Mouse (Mus musculus) left cerebral cortex, postnatal 10 days (tissue): ENCODE data around the gene Olfr1314. TPM values are rescaled to one million over a fixed set of nuclear protein-coding genes. Genes with fewer than 3 reads are reported as not detected.

Source experiments
- DNase-seq, 2 experiments: peaks; one replicate each; pipeline ENCODE4 v3.0.0; 2021 to 2022; ENCODE audit warnings: low spot score in 2 of 2, mixed read lengths in 1 of 2; ENCODE audit errors: extremely low spot score in 1 of 2
- intact Hi-C: fragments of 180-260 bp; cut with DNase I; formaldehyde crosslinking; loops from one replicate; pipeline ENCODE4 v1.15.1; 2025
- total RNA-seq, 2 experiments: library from RNA; stranded (reverse); gene quantifications; 2 replicates each; pipeline ENCODE4 v1.2.3; 2021

Gene Olfr1314
- total RNA-seq = not detected

- DNase-seq = no peak
- intact Hi-C loops = no loop called here
Measured at GRCm38 (mm10) chr2:112096681-112097080, at the start of gene Olfr1314. TSS of gene Olfr1314 (minus strand) at chr2:112096781.

DNA sequence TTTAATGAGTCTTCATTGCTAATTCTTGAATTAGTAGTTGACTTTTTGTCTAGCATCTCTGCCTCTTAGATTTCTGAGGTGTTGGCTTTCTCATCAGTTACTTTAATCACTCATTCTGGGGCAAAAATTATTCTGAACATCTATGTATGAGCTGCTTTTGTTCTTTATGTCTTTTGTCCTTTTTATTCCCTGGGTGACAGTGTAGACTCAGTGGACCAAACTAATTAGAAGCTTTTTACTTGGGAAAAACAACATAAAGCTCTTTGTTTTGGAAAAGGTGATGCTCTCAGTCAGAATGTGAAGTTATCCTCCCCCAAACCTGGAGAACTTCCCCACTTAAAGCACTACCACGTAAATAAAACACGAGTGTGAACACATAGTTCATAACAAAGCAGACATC lies 43.4 kb upstream of the Olfr1314 start, which contains the start of gene Olfr1317:
Gene Olfr1317, plus strand, starts transcription at position 301 of the 400 bp plus-strand sequence.
- intact Hi-C loops = no loop called here

DNA sequence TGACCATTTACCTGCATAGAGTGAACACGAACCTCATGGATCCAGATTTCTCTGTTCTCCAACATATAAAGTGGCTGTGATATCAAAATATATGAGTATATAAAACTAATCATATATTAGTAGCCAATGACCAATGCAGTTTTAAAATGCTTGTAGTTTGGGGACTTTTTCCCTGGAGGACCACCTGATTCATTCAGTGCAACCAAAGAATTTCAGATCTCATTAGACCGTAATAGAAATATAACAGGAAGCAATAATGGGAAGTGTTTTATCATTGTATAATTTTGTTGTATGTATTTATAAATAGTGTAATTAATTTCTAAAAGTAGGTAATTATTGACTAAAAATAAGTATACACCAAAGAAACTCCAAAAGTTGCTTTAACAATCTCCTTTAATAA lies 38.3 kb upstream of the Olfr1314 start, which contains the start of gene Olfr1316:
Gene Olfr1316, minus strand, starts transcription at position 101 of the 400 bp plus-strand sequence.
- intact Hi-C loops = no loop called here
- no peak for DNase-seq

More for the DNA sequence above, 43.4 kb upstream of the Olfr1314 start, which contains the start of gene Olfr1317:
- DNase-seq = no peak

GRCm38 (mm10) chr2:112115340-112115739 lies 18.8 kb upstream of the Olfr1314 start, which contains the start of gene Olfr1315-ps1:
TSS of gene Olfr1315-ps1 (minus strand) at chr2:112115440.
- intact Hi-C loops = no loop called here
- no peak for DNase-seq

GRCm38 (mm10) chr2:112077743-112078142 lies 18.8 kb downstream of the Olfr1314 start, which contains the start of gene Olfr1313:
TSS of gene Olfr1313 (minus strand) at chr2:112077843.
- no peak for DNase-seq
- intact Hi-C loops = no loop called here

GRCm38 (mm10) chr2:112050138-112050537 lies 46.4 kb downstream of the Olfr1314 start, which contains the start of gene Olfr1312:
TSS of gene Olfr1312 (minus strand) at chr2:112050238.
- intact Hi-C loops = no loop called here

More at GRCm38 (mm10) chr2:112050138-112050537, 46.4 kb downstream of the Olfr1314 start, which contains the start of gene Olfr1312:
- no peak for DNase-seq

Other genes starting within 250 kb of the Olfr1314 start
- gene Olfr1305, start 219.6 kb downstream of the Olfr1314 start, total RNA-seq = not detected
- not detected for gene Olfr1306, start 180.5 kb downstream of the Olfr1314 start, total RNA-seq
- gene Olfr1307, start 147.3 kb downstream of the Olfr1314 start, total RNA-seq = under 1 TPM in 1 of 2 experiments, not detected in 1; 0.04 TPM
- not detected for gene Olfr1308, start 131.8 kb downstream of the Olfr1314 start, total RNA-seq
- not detected for gene Olfr1309, start 106.5 kb downstream of the Olfr1314 start, total RNA-seq
- not detected for gene Olfr1310, start 84.1 kb downstream of the Olfr1314 start, total RNA-seq
- gene Olfr1311, start 72.4 kb downstream of the Olfr1314 start, total RNA-seq = not detected
- not detected for gene Olfr1312, start 46.5 kb downstream of the Olfr1314 start, total RNA-seq
- gene Olfr1313, start 18.9 kb downstream of the Olfr1314 start, total RNA-seq = not detected
- not detected for gene Olfr1315-ps1, start 18.7 kb upstream of the Olfr1314 start, total RNA-seq
- not detected for gene Olfr1316, start 38.2 kb upstream of the Olfr1314 start, total RNA-seq
- not detected for gene Olfr1317, start 43.5 kb upstream of the Olfr1314 start, total RNA-seq
- not detected for gene Olfr1318, start 57.4 kb upstream of the Olfr1314 start, total RNA-seq
- 10 to 100 TPM; 77.4 to 82.7 TPM for gene Lpcat4, start 142.7 kb upstream of the Olfr1314 start, total RNA-seq
- not detected for gene Nutm1, start 162.5 kb upstream of the Olfr1314 start, total RNA-seq
- gene Nop10, start 165.1 kb upstream of the Olfr1314 start, total RNA-seq = 10 to 100 TPM; 72.0 to 74.7 TPM
- gene Slc12a6, start 169.0 kb upstream of the Olfr1314 start, total RNA-seq = 10 to 100 TPM; 92.8 to 96.6 TPM
- 1 to 10 TPM; 1.2 to 3.6 TPM for gene Gm21985, start 169.5 kb upstream of the Olfr1314 start, total RNA-seq